Mouse (Mus musculus) right cerebral cortex, postnatal 36 days (tissue): ENCODE results near the gene Apod.

Source experiments
- DNase-seq, 2 experiments: peaks; one replicate each; pipeline ENCODE4 v3.0.0; 2022; ENCODE audit warnings: low spot score in 2 of 2, mixed read lengths in 1 of 2

Gene Apod

DNA sequence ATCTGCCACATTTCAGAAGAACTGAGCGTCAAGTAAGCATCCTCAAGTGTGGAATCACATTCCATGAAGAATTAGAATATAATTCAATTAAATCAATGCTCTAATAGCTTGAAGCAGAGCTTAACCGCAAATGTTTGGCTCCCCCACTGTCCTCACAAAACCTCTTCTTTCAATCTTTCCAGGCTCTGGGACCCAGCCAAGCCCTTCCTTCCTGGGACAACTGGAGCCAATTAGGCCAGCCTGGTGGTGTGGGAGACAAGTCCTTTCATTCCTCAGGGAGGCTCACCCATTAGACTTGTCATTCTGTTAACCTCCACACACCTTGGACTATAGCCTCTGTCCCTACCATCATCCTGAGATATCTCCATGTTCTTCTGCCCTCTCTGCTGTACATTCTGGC, 32.6 kb downstream of the Apod start:
- no peak for DNase-seq

DNA sequence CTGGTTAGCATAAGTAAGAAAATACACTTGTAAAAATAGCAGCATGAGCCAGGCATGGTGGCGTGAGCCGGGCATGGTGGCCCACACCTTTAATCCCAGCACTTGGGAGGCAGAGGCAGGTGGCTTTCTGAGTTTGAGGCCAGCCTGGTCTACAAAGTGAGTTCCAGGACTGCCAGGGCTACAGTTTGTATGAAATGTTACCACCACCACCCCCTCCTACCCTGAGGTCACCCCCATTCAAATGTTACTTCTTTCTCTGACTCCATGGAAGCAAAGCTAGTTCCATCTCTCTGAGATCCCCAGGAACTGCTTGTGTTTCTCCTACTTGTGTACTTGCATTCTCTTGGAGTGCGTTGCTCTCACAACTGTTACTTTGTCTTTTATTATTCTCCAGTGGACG, 34.4 kb downstream of the Apod start:
- no peak for DNase-seq

DNA sequence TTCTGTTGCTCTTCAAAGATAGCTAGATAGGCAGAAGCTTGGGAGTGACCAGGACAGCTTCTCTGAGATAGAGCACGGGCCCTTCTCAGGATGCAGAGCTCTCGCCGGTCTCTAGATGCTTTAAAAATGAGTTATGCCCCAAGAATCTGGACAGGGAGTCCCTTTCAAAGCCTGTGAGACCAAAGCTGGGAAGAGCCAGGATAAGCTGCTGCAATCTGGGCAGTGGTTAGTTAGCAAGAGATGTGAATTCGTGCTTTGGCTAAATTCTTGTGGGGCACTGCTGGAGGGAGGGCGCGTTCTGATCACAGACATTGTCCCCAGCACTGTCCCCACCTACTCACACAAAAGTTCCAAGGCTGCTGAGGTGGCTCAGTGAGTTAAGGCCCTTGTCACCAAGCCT, 36.0 kb downstream of the Apod start:
- no peak for DNase-seq

DNA sequence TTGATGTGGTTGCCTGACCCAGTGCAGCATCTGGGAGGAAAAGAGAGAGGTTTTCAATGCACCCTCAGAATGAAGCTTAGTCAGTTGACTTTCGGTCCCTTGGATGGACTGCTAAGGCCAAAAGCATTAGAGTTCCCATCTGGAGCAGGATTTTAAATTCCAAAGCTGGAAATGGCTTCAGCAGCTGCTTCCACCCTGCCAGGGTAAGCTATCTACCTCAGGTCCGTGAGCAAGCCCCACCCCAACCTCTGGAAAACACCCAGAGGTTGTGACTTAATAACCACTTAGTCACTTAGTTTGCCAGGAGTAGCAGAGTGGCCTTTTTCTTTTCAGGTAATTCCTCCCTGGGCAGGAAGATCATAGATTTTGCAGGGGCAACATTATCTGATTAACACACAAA, 36.5 kb downstream of the Apod start:
- DNase-seq = no peak

DNA sequence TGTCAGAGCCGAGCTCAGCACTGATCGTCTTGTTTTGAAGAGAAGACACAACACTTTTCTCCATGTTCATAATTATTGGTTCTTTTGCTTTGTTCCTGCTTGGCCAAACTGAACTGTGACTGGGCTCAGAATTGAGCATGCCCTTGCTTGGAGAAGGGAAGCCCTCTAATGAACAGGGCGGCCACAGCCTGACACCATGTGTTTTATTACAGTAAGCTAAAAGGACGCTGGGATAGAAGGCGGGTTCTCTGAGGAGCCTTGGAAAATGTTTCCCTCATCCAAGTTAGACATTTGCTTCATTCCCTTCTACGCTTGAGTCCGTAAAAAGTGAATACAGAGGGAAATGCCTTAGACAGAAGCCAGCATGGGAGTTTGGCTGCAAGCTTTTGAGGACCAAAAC, 37.6 kb downstream of the Apod start:
- no peak for DNase-seq

DNA sequence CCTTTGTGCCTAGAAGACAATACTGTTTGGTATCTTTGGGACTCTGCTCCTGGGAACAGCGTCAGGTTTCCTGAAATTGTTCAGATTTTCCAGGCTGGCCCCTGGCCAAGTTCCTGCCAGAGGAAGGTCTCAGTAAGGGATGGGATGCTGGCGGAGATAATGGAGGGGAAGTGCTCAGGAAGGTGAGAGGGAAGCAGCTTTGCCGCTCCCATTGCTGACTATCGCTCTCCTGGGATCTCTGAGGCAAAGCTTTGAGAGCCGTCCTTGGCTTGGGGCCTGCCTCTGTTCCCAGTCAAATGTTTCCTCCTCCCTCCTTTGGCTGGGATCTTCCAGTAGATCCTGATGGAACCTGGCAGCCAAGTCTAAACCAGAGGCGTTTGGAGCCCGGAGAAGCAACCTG, 38.1 kb downstream of the Apod start:
- DNase-seq = peak in 1 of 2 experiments; percentile 35

DNA sequence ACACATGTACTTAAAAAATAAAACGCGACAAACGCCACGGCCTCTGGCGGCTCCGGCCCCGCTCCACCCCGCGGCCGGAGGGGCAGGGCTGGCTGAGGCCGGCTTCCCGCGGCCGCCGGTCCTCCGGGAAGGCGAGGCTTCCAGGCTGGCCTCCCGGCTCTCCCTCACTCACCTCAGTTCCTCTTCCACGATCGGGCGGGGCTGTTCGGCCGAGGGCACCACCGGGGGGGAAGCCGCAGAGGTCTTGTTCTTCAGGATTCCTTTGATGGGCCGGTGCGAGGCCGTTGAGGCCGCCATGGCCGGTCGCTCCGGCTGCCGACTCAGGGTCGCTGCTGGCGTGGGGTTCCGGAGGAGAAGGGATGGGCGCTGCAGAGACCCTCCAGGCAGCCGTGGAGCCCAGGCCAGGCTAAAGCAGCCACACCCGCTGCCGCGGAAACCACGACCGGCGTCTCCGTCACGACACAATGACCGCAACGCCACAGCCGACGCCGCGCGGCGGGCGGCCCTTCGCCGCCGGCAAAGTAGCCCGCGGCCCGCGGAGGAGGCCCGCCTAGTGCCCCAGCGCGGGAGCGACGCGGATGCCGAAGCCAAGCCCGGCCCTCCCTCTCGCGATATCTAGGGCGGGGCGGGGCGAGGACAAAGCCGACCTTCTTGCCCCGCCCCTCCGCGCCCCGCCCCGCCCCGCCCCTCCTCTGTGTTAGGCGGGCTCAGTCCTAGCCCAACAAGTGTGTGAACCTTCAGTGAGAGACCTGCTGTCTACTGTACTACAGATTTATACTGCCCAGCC, 39.7 kb downstream of the Apod start, which contains the start of gene Ppp1r2:
Gene Ppp1r2 (minus strand): TSS at position 604 of the 787 bp plus-strand sequence.
- peak; percentile 77 to 79 for DNase-seq

DNA sequence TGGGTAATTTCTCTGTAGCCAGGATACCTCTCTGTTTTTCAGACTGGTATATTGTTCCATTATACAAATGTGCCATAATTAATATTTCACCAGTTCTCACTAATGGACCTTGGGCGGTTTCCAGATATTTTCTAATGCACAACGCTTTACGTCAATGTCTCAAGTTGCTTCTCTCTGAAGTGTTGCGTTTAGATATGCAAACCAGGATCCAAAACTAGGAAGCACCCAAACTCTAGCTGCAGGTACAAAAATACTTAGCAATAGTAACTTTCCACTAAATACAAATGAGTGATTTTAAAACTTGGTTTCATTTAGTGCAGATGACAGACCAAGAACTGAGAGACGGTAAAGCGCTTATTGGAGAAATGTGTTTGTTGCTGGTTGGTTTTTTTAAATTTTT, 40.5 kb downstream of the Apod start:
- no peak for DNase-seq

DNA sequence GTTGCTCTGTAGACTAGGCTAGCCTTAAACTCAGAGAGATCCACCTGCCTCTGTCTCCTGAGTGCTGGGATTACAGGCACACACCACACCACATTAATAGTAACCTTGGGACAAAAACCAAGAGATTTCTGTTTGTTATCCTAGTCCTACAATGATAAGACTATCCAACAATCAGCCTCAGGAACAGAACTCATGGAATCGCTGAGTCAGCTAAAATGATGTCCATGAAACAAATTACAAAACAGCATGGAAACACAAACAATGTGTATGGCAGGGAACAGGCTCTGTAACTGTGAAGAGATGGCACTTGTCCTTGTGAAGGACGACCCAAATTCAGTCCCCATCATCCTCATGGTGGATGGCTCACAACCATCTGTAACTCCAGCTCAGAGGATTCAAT, 47.9 kb downstream of the Apod start:
- no peak for DNase-seq

DNA sequence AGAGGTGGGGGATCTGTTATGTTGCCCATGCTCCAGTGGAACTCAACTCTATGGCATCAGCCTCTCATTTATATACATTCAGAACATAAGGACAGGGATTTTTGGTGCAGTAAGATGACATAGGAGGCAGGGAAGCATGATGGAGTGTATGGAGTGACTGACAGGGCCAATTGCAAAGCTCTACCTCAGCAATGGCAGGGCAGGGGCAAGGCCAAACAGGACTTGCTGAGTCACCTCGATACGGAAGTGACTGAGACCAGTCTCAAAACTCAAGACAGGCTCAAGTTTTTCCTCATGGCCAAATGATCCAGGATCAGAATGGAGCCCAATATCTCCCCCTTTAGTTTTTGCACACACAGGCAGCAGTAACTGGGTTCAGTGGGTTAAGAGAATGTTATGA, 58.5 kb downstream of the Apod start:
- DNase-seq = no peak

DNA sequence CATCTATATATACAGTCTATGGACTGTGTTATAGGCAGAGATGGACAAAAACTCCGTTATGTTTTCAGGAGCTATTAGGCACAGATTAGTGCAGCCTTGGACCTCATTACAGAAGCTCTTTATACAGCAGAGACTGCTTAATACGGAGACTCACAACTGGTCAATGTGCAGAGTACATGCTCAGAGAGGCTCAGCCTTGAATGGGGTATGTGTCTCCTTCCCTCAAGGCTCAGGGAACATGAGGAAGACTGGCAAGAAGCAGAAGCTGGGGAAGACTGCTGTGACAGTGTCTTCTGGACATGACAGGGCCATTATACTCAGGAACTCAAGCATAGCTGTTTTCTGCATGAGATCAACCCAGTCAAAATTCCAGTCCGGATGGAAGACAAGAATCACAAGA, 58.9 kb downstream of the Apod start:
- DNase-seq = no peak

DNA sequence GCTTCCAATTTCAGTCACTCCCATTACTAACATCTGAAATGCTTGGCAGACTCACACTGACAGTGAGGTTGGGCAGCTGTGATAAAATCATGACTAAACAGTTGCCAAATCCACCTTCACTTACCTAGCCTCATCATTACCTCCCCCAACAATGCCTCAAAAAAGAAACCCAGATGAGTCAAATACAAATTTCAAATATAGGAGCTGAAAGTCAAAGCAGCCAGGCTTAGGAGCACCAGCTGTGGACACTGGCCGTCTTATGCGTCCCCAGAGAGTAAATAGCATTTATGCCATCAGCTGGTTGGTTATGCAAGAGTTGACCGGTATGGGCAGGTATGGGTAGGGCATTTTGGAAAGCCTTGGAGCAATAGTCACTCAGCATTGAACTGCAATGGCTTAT, 65.2 kb downstream of the Apod start:
- no peak for DNase-seq

DNA sequence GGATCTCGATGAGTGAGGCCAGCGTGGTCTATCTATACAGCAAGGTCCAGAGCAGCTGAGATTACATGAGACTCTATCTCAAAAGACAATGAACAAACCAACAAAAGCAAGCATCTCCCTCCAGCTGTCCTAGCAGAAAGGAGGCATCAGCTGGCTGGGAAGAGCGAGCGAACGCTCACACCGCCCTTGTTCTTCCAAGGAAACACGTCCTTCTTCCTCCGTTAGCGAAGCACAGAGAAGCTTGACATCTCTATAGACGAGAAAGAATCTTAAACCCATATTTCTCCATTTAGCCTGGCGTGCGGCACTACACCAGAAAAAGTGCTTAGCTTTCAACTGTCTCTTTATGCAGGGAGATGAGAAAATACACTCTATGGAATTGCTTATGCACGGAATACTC, 65.9 kb downstream of the Apod start:
- DNase-seq = no peak

DNA sequence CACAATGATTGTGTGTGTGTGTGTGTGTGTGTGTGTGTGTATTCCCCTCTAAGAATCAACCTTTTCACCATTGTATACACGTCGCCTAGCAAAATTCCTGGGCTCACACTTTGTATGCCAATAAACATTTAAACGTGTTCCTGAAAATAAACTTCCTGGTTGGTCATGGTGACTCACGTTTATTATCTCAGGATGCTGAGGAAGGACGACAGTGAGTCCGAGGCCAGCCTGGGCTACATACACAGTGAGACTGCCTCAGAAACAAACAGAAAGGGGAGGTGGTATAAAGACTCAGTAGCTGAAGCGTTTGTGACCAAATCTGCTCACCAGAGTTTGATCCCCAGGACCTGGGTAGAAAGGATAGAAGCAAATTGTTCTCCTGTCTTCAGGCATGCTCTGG, 67.2 kb downstream of the Apod start:
- no peak for DNase-seq
